Mouse (Mus musculus): ENCODE results near the gene Sec14l3. TPM values are rescaled to one million over a fixed set of nuclear protein-coding genes. Genes with fewer than 3 reads are reported as not detected.

The Sec14l3 gene
- polyA plus RNA-seq, 1 experiment = 1.9 TPM

DNA sequence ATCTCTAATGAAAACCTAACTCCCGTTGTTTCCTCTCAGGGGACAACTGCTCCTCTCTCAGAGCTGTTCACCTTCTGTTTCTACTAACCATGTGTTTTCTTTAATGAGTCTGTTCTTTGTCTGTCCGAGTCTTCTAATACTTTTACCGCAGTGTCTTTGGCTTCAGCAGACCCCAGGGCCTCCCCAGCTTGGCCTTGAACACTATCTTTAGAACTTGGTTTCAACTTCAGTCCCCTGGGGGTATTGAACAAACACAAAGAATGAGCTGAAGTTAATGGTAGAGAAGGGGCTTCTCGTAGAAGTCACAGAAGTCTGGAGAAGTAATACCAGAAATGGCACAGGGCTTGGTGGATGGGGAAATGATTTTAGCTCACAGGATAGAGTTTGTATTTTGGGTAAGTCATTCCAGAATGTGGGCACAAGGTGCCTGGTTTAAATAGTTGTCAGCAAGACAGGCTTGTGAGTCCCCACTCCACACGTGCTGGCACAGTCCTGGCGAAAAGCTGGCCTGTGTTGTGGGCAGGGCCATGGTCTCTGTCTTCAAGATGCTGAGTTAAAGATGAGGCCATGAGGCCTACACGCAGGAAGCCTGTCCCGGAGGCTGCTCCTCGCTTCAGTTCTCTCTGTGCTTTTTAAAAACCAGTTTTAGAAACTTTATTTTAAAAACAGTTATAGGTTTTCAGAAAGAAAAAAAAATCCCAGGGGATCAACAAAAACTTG is 28.1 kb upstream of the Sec14l3 start:
- H3K27me3 ChIP-seq (ENCODE audit: control insufficient read depth, insufficient read depth, low read length) = no peaks in the 10 kb centered on the region
- no peaks in the 10 kb centered on the region for H3K36me3 ChIP-seq (ENCODE audit: control insufficient read depth, insufficient read depth, low read length)
- H3K4me3 ChIP-seq (ENCODE audit: control insufficient read depth, low read depth, low read length) = no peak overlapping the region
- peaks cover 15% of the 10 kb centered on the region for H3K4me1 ChIP-seq (ENCODE audit: control insufficient read depth, insufficient read depth, low read length)
- TF ChIP-seq POLR2A (IDR thresholded peaks at IDR 0.05; ENCODE audit: control insufficient read depth, low read depth, low read length) = no peak
- no peak overlapping the region for H3K27ac ChIP-seq (ENCODE audit: control insufficient read depth, insufficient read depth, low read depth, low read length)

- Histone ChIP-seq H3K27ac (ENCODE audit: control insufficient read depth, insufficient read depth, low read depth, low read length) (no peak overlapping the region; the same call in 1 of the 2 replicates), H3K36me3 (ENCODE audit: control insufficient read depth, insufficient read depth, low read length) (no peaks in the 10 kb centered on the region), H3K4me3 (ENCODE audit: control insufficient read depth, low read depth, low read length) (no peak overlapping the region), H3K27me3 (ENCODE audit: control insufficient read depth, insufficient read depth, low read length) (no peaks in the 10 kb centered on the region), H3K4me1 (ENCODE audit: control insufficient read depth, insufficient read depth, low read length) (peaks cover 12% of the 10 kb centered on the region)
- TF ChIP-seq POLR2A (IDR thresholded peaks at IDR 0.05; ENCODE audit: control insufficient read depth, low read depth, low read length) (no peak), CTCF (IDR thresholded peaks at IDR 0.05; ENCODE audit: control insufficient read depth, insufficient read depth, insufficient replicate concordance, low read depth, low read length) (no peak)
Measured at GRCm38 (mm10) chr11:4039951-4040350, 24.7 kb upstream of the Sec14l3 start.

GRCm38 (mm10) chr11:4041123-4041625 is 23.5 kb upstream of the Sec14l3 start:
- Histone ChIP-seq H3K27ac (ENCODE audit: control insufficient read depth, insufficient read depth, low read depth, low read length) (no peak overlapping the region), H3K4me3 (ENCODE audit: control insufficient read depth, low read depth, low read length) (no peak overlapping the region), H3K27me3 (ENCODE audit: control insufficient read depth, insufficient read depth, low read length) (no peaks in the 10 kb centered on the region), H3K4me1 (ENCODE audit: control insufficient read depth, insufficient read depth, low read length) (peaks cover 2% of the 10 kb centered on the region; the same call in 1 of the 2 replicates), H3K36me3 (ENCODE audit: control insufficient read depth, insufficient read depth, low read length) (no peaks in the 10 kb centered on the region)
- no peak for TF ChIP-seq POLR2A (IDR thresholded peaks at IDR 0.05; ENCODE audit: control insufficient read depth, low read depth, low read length)

- no peaks in the 10 kb centered on the region for H3K27me3 ChIP-seq (ENCODE audit: control insufficient read depth, insufficient read depth, low read length)
- TF ChIP-seq POLR2A (IDR thresholded peaks at IDR 0.05; ENCODE audit: control insufficient read depth, low read depth, low read length) (no peak), CTCF (IDR thresholded peaks at IDR 0.05; ENCODE audit: control insufficient read depth, insufficient read depth, insufficient replicate concordance, low read depth, low read length) (no peak)
- H3K27ac ChIP-seq (ENCODE audit: control insufficient read depth, insufficient read depth, low read depth, low read length) = peak overlapping the region; percentile 32; the same call in 1 of the 2 replicates
- H3K4me3 ChIP-seq (ENCODE audit: control insufficient read depth, low read depth, low read length) = no peak overlapping the region
- H3K36me3 ChIP-seq (ENCODE audit: control insufficient read depth, insufficient read depth, low read length) = no peaks in the 10 kb centered on the region
- H3K4me1 ChIP-seq (ENCODE audit: control insufficient read depth, insufficient read depth, low read length) = no peaks in the 10 kb centered on the region; the same call in 1 of the 2 replicates
Measured at GRCm38 (mm10) chr11:4043081-4043480, 21.6 kb upstream of the Sec14l3 start.

- H3K4me1 ChIP-seq (ENCODE audit: control insufficient read depth, insufficient read depth, low read length) = no peaks in the 10 kb centered on the region; the same call in 1 of the 2 replicates
- no peak overlapping the region for H3K4me3 ChIP-seq (ENCODE audit: control insufficient read depth, low read depth, low read length)
- no peaks in the 10 kb centered on the region for H3K36me3 ChIP-seq (ENCODE audit: control insufficient read depth, insufficient read depth, low read length)
- no peak for TF ChIP-seq POLR2A (IDR thresholded peaks at IDR 0.05; ENCODE audit: control insufficient read depth, low read depth, low read length)
- no peak for TF ChIP-seq CTCF (IDR thresholded peaks at IDR 0.05; ENCODE audit: control insufficient read depth, insufficient read depth, insufficient replicate concordance, low read depth, low read length)
- H3K27ac ChIP-seq (ENCODE audit: control insufficient read depth, insufficient read depth, low read depth, low read length) = no peak overlapping the region
- H3K27me3 ChIP-seq (ENCODE audit: control insufficient read depth, insufficient read depth, low read length) = no peaks in the 10 kb centered on the region
Measured at GRCm38 (mm10) chr11:4046526-4046925, 18.1 kb upstream of the Sec14l3 start.

DNA sequence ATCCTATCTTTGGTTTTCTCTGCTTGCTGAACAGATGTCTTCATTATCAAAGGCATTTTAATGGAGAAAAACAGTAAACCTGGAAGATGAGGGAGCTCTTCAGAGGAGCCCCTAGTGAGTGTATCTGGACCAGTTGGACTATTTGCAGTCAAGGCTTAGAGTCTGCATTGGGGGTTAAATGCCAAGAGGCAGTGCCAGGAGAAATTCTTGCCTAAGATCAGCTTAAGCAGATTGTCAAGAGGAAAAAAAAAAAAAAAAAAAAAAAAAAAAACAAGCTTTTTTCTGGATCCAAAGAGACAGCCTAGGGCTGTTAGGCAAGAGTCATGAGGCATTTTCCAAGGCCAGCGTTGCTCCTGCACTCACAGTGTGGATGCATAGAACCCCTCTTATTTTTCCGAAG is 16.9 kb upstream of the Sec14l3 start:
- H3K4me1 ChIP-seq (ENCODE audit: control insufficient read depth, insufficient read depth, low read length) = no peaks in the 10 kb centered on the region; the same call in 1 of the 2 replicates
- H3K27ac ChIP-seq (ENCODE audit: control insufficient read depth, insufficient read depth, low read depth, low read length) = no peak overlapping the region
- TF ChIP-seq CTCF (IDR thresholded peaks at IDR 0.05; ENCODE audit: control insufficient read depth, insufficient read depth, insufficient replicate concordance, low read depth, low read length) = no peak
- TF ChIP-seq POLR2A (IDR thresholded peaks at IDR 0.05; ENCODE audit: control insufficient read depth, low read depth, low read length) = no peak
- no peaks in the 10 kb centered on the region for H3K27me3 ChIP-seq (ENCODE audit: control insufficient read depth, insufficient read depth, low read length)
- H3K4me3 ChIP-seq (ENCODE audit: control insufficient read depth, low read depth, low read length) = no peak overlapping the region
- H3K36me3 ChIP-seq (ENCODE audit: control insufficient read depth, insufficient read depth, low read length) = no peaks in the 10 kb centered on the region

GRCm38 (mm10) chr11:4048438-4048837 is 16.2 kb upstream of the Sec14l3 start:
- no peak for TF ChIP-seq CTCF (IDR thresholded peaks at IDR 0.05; ENCODE audit: control insufficient read depth, insufficient read depth, insufficient replicate concordance, low read depth, low read length)
- no peak for TF ChIP-seq POLR2A (IDR thresholded peaks at IDR 0.05; ENCODE audit: control insufficient read depth, low read depth, low read length)
- H3K4me3 ChIP-seq (ENCODE audit: control insufficient read depth, low read depth, low read length) = no peak overlapping the region
- H3K4me1 ChIP-seq (ENCODE audit: control insufficient read depth, insufficient read depth, low read length) = no peaks in the 10 kb centered on the region; the same call in 1 of the 2 replicates
- H3K27ac ChIP-seq (ENCODE audit: control insufficient read depth, insufficient read depth, low read depth, low read length) = no peak overlapping the region
- H3K27me3 ChIP-seq (ENCODE audit: control insufficient read depth, insufficient read depth, low read length) = no peaks in the 10 kb centered on the region
- no peaks in the 10 kb centered on the region for H3K36me3 ChIP-seq (ENCODE audit: control insufficient read depth, insufficient read depth, low read length)

Measured in testis, adult 2 months (tissue).